Mouse (Mus musculus) granulocyte monocyte progenitor cell, adult 5-6 weeks (primary cell): Measurements from ENCODE around the gene Tmem233. TPM values are rescaled to one million over a fixed set of nuclear protein-coding genes. Genes with fewer than 3 reads are reported as not detected.

Experiments
- ATAC-seq: replicated peaks from 2 replicates; pipeline ENCODE4 v1.8.0; 2016; ENCODE audit warnings: mild to moderate bottlenecking, moderate TSS enrichment, inconsistent platforms; ENCODE audit not compliant: poor library complexity, severe bottlenecking
- total RNA-seq, 2 experiments: library from RNA; stranded (forward) in 1 of 2; stranded (reverse) in 1 of 2; fragments of 200-712, 200-1000 nt in 1 of 2; fragments of >200 nt in 1 of 2; fragmentation: Nextera tagmentation in 1 of 2; gene quantifications; 2 replicates each; pipeline ENCODE4 v1.2.3; 2014 to 2017

The Tmem233 gene
- total RNA-seq (2014; fragmentation: Nextera tagmentation) (not detected in 2 replicates), total RNA-seq (2017) (not detected in 2 replicates)

- no peak for ATAC-seq
These were observed at the start of gene Tmem233 for GRCm38 (mm10) chr5:116083081-116083480. Tmem233 (minus strand) TSS chr5:116083244.

GRCm38 (mm10) chr5:116123344-116123743, 40.3 kb upstream of the Tmem233 start:
- peak; percentile 96 for ATAC-seq

GRCm38 (mm10) chr5:116116567-116116966, 33.5 kb upstream of the Tmem233 start:
- ATAC-seq, result peak; percentile 95

- ATAC-seq, result no peak
These were observed 33.1 kb upstream of the Tmem233 start for GRCm38 (mm10) chr5:116116110-116116509.

GRCm38 (mm10) chr5:116115071-116115834, 32.2 kb upstream of the Tmem233 start:
- ATAC-seq, result no peak

- no peak for ATAC-seq
These were observed 25.6 kb upstream of the Tmem233 start for GRCm38 (mm10) chr5:116108651-116109050.

- ATAC-seq, result no peak
These were observed 1.2 kb upstream of the Tmem233 start for GRCm38 (mm10) chr5:116084231-116084630.

- no peak for ATAC-seq
These were observed 673 bp downstream of the Tmem233 start for GRCm38 (mm10) chr5:116082241-116082900.

- ATAC-seq, result no peak
These were observed 1.4 kb downstream of the Tmem233 start for GRCm38 (mm10) chr5:116081616-116082015.

GRCm38 (mm10) chr5:116080736-116081135, 2.3 kb downstream of the Tmem233 start:
- ATAC-seq, result no peak

- ATAC-seq, result no peak
These were observed 13.4 kb downstream of the Tmem233 start for GRCm38 (mm10) chr5:116069618-116070017.

- no peak for ATAC-seq
These were observed 30.2 kb downstream of the Tmem233 start for GRCm38 (mm10) chr5:116052826-116053225.

GRCm38 (mm10) chr5:116052171-116052570, 30.9 kb downstream of the Tmem233 start:
- ATAC-seq, result no peak

- ATAC-seq, result no peak
These were observed 33.2 kb downstream of the Tmem233 start for GRCm38 (mm10) chr5:116049821-116050220.

- ATAC-seq, result no peak
These were observed 34.7 kb downstream of the Tmem233 start for GRCm38 (mm10) chr5:116048321-116048720.

GRCm38 (mm10) chr5:116046246-116046645, 36.8 kb downstream of the Tmem233 start:
- no peak for ATAC-seq

GRCm38 (mm10) chr5:116045581-116045980, 37.5 kb downstream of the Tmem233 start:
- no peak for ATAC-seq

- ATAC-seq, result no peak
These were observed 40.8 kb downstream of the Tmem233 start for GRCm38 (mm10) chr5:116042241-116042640.

- no peak for ATAC-seq
These were observed 43.3 kb downstream of the Tmem233 start for GRCm38 (mm10) chr5:116039706-116040105.

- 0 out of 2 replicates have a peak, but pooled peaks have one; percentile 14 for ATAC-seq
These were observed 45.3 kb downstream of the Tmem233 start for GRCm38 (mm10) chr5:116037731-116038130.

- ATAC-seq, result no peak
These were observed 46.6 kb downstream of the Tmem233 start for GRCm38 (mm10) chr5:116036465-116036864.

- peak; percentile 67 for ATAC-seq
These were observed 51.9 kb downstream of the Tmem233 start for GRCm38 (mm10) chr5:116031190-116031577.
